Mouse (Mus musculus) midbrain, embryonic 10.5 days (tissue): ENCODE results near the gene Cbln3. TPM values are rescaled to one million over a fixed set of nuclear protein-coding genes. Genes with fewer than 3 reads are reported as not detected.

Experiments
- DNase-seq: peaks from one replicate; pipeline ENCODE4 v3.0.0-alpha.2; 2017; ENCODE audit warnings: low spot score
- H3K27ac ChIP-seq: fragments of 300-500 bp; sonication (generic); replicated peaks from 2 replicates; pipeline ENCODE4 v1.5.1; 2016; ENCODE audit warnings: mild to moderate bottlenecking
- H3K27me3 ChIP-seq: fragments of 300-500 bp; sonication (generic); 2 replicates; pipeline ENCODE4 v1.6.1; 2016; ENCODE audit warnings: low read depth, mild to moderate bottlenecking; ENCODE audit not compliant: poor library complexity, severe bottlenecking
- H3K36me3 ChIP-seq: fragments of 300-500 bp; sonication (generic); 2 replicates; pipeline ENCODE4 v1.6.1; 2016; ENCODE audit warnings: mild to moderate bottlenecking, moderate library complexity
- H3K4me1 ChIP-seq: fragments of 300-500 bp; sonication (generic); 2 replicates; pipeline ENCODE4 v1.6.1; 2016
- H3K4me3 ChIP-seq: fragments of 300-500 bp; sonication (generic); 2 replicates; pipeline ENCODE4 v1.5.1; 2016; ENCODE audit warnings: mild to moderate bottlenecking, moderate library complexity
- H3K9me3 ChIP-seq: fragments of 300-500 bp; sonication (generic); replicated peaks from 2 replicates; pipeline ENCODE4 v1.6.1; 2016; ENCODE audit warnings: mild to moderate bottlenecking
- WGBS: fragments of 180-500 bp; shearing (Covaris S2); methylation state at CpG from one replicate; pipeline ENCODE4 v1.1.7; 2016; 5-methylcytosine and 5-hydroxymethylcytosine counted together
- polyA plus RNA-seq: library from polyadenylated mRNA; unstranded; fragments of >200 nt; fragmentation: Nextera tagmentation; extraction: Ambion mirVana; gene quantifications from 2 replicates; pipeline ENCODE4 v1.2.1, GENCODE M21; 2016

The Cbln3 gene
- polyA plus RNA-seq, 1 experiment from 2014 or later, result 0.14 TPM

DNA sequence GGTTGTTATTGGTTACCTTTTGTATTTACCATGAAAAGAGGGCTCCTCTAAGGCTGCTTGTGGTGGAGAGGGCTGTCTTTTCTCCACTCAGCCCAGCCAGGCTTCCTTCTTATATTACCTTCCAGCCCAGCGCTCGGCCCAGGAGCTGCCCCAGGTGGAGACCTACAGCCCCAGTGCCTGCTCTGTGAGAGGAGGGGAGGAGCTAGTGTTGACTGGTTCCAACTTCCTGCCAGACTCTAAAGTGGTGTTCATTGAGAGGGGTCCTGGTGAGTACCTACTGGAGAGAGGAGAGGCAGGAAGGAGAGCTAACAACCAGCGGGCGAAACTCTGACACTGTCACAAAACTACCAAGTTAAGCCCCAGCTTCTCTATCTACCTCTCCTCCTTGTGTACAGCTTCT lies 53.9 kb downstream of the Cbln3 start:
- no peak for DNase-seq
- Histone ChIP-seq H3K4me1 (peaks cover 36% of the 10 kb centered on the region), H3K36me3 (peaks cover 19% of the 10 kb centered on the region; the same call in 1 of the 2 replicates)

DNA sequence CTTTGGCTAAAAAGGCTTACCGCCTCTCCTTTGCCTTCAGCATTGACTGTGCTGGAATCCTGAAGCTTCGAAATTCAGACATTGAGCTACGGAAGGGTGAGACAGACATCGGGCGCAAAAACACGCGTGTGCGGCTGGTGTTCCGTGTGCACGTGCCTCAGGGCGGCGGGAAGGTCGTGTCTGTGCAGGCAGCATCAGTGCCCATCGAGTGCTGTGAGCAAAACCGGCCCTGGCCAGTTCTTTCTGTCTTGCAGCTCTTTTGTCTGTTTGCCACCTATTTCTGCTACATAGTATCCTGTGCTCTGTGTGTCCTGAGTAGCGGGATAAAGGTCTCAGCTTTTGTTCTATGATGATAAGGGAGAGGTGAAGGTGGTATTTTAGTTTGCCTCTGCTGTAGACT lies 54.3 kb downstream of the Cbln3 start:
- no peak for DNase-seq
- no peak overlapping the region for H3K4me3 ChIP-seq
- WGBS, result 92% methylated on average over 16 of the region's 16 CpGs
- no peak overlapping the region for H3K27ac ChIP-seq
- peaks cover 19% of the 10 kb centered on the region; the same call in 1 of the 2 replicates for H3K36me3 ChIP-seq
- H3K9me3 ChIP-seq, result no peaks in the 10 kb centered on the region
- peaks cover 39% of the 10 kb centered on the region for H3K27me3 ChIP-seq
- peaks cover 39% of the 10 kb centered on the region for H3K4me1 ChIP-seq

More for the DNA sequence above, 53.9 kb downstream of the Cbln3 start:
- Histone ChIP-seq H3K27me3 (peaks cover 34% of the 10 kb centered on the region), H3K27ac (no peak overlapping the region), H3K4me3 (no peak overlapping the region), H3K9me3 (no peaks in the 10 kb centered on the region)
- WGBS, result 81% methylated on average over 4 of the region's 4 CpGs

Other genes starting within 250 kb of the Cbln3 start
- gene Ipo4, start 248.4 kb downstream of the Cbln3 start, polyA plus RNA-seq, result 94.1 and 100 TPM in 2 replicates
- 1.1 and 1.2 TPM in 2 replicates for gene Gm49378, start 246.5 kb downstream of the Cbln3 start, polyA plus RNA-seq
- 74.7 and 77.1 TPM in 2 replicates for gene Tm9sf1, start 240.6 kb downstream of the Cbln3 start, polyA plus RNA-seq
- 0.75 and 0.79 TPM in 2 replicates for gene Tssk4, start 234.2 kb downstream of the Cbln3 start, polyA plus RNA-seq
- gene Mdp1, start 223.9 kb downstream of the Cbln3 start, polyA plus RNA-seq, result 65.3 and 72.9 TPM in 2 replicates
- gene Gmpr2, start 212.5 kb downstream of the Cbln3 start, polyA plus RNA-seq, result 63.5 and 65.0 TPM in 2 replicates
- 610 and 632 TPM in 2 replicates for gene Nedd8, start 212.3 kb downstream of the Cbln3 start, polyA plus RNA-seq
- 70.5 and 74.5 TPM in 2 replicates for gene Tinf2, start 202.6 kb downstream of the Cbln3 start, polyA plus RNA-seq
- 0.27 and 0.42 TPM in 2 replicates for gene Tgm1, start 170.5 kb downstream of the Cbln3 start, polyA plus RNA-seq
- gene Rabggta, start 162.1 kb downstream of the Cbln3 start, polyA plus RNA-seq, result 30.1 and 34.4 TPM in 2 replicates
- 67.6 and 71.2 TPM in 2 replicates for gene Dhrs1, start 138.7 kb downstream of the Cbln3 start, polyA plus RNA-seq
- gene Nop9, start 138.7 kb downstream of the Cbln3 start, polyA plus RNA-seq, result 50.6 and 60.8 TPM in 2 replicates
- gene Cideb, start 125.9 kb downstream of the Cbln3 start, polyA plus RNA-seq, result 0.22 and 0.23 TPM in 2 replicates
- 0.06 and 0.22 TPM in 2 replicates for gene Ltb4r2, start 123.0 kb downstream of the Cbln3 start, polyA plus RNA-seq
- gene Ltb4r1, start 118.4 kb downstream of the Cbln3 start, polyA plus RNA-seq, result 0.25 and 0.30 TPM in 2 replicates
- 5.4 and 6.5 TPM in 2 replicates for gene Adcy4, start 100.3 kb downstream of the Cbln3 start, polyA plus RNA-seq
- gene Ripk3, start 95.5 kb downstream of the Cbln3 start, polyA plus RNA-seq, result 6.9 and 7.1 TPM in 2 replicates
- gene Nfatc4, start 61.2 kb downstream of the Cbln3 start, polyA plus RNA-seq, result 22.0 and 24.6 TPM in 2 replicates
- 22.3 and 25.1 TPM in 2 replicates for gene Nynrin, start 30.4 kb downstream of the Cbln3 start, polyA plus RNA-seq
- gene Khnyn, start 555 bp upstream of the Cbln3 start, polyA plus RNA-seq, result 23.2 and 24.7 TPM in 2 replicates
- 27.5 and 31.5 TPM in 2 replicates for gene Sdr39u1, start 15.9 kb upstream of the Cbln3 start, polyA plus RNA-seq
- not detected in 2 replicates for gene Cma1, start 60.3 kb upstream of the Cbln3 start, polyA plus RNA-seq
- gene Cma2, start 66.6 kb upstream of the Cbln3 start, polyA plus RNA-seq, result not detected in 2 replicates
- not detected in 2 replicates for gene Mcpt1, start 133.6 kb upstream of the Cbln3 start, polyA plus RNA-seq
- gene Mcpt9, start 146.1 kb upstream of the Cbln3 start, polyA plus RNA-seq, result not detected in 2 replicates
- gene Mcpt2, start 157.6 kb upstream of the Cbln3 start, polyA plus RNA-seq, result not detected in 2 replicates
- gene Mcpt4, start 177.9 kb upstream of the Cbln3 start, polyA plus RNA-seq, result not detected in 2 replicates
- not detected in 2 replicates for gene Mcpt8, start 200.9 kb upstream of the Cbln3 start, polyA plus RNA-seq
- gene Ctsg, start 218.2 kb upstream of the Cbln3 start, polyA plus RNA-seq, result not detected in 2 replicates
- not detected in 2 replicates for gene Gzme, start 236.2 kb upstream of the Cbln3 start, polyA plus RNA-seq
- not detected in 2 replicates for gene Gzmd, start 248.2 kb upstream of the Cbln3 start, polyA plus RNA-seq